Mouse (Mus musculus): Measurements from ENCODE around the gene Elfn2.

DNA sequence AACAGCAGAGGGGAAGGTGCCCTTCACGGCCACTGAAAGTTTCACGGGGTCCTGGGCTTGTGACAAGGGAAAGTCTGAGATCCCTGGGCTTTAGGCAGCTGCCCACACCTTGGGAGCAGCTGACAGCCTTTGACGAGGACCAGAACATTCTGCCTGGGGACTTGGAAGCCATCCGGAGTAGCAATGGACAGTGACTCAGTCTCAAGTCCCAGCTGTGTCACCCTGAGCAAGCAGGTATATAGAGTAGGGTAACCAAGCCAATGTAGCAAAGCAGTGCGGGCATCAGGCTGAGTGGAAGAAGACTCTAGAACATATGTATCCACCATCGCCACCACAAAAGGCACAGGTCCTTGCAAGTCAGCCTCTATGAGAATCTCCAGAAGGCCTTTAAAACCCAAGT lies 18.6 kb upstream of the Elfn2 start:
- no peak for TF ChIP-seq POLR2A (IDR thresholded peaks at IDR 0.05; ENCODE audit: low read depth, low read length)
- TF ChIP-seq CTCF (IDR thresholded peaks at IDR 0.05; ENCODE audit: extremely low read depth, insufficient read length, insufficient replicate concordance, low read depth, low read length), result no peak
